Mouse (Mus musculus) CH12.LX (cell line): Measurements from ENCODE around the gene Vsig10l. TPM values are rescaled to one million over a fixed set of nuclear protein-coding genes. Genes with fewer than 3 reads are reported as not detected.

Experiments
- DNase-seq: peaks from one replicate; pipeline ENCODE4 v3.0.0-alpha.2; 2013; ENCODE audit errors: extremely low read depth
- H3K27ac ChIP-seq: 2 replicates; pipeline ENCODE4 v1.5.1; 2012; ENCODE audit warnings: low read depth, mild to moderate bottlenecking, control low read depth, moderate library complexity; ENCODE audit not compliant: insufficient read depth
- H3K27me3 ChIP-seq: replicated peaks from 2 replicates; pipeline ENCODE3; 2012; ENCODE audit warnings: inconsistent platforms
- H3K36me3 ChIP-seq, 2 experiments: replicated peaks in 1 of 2; 2 replicates each; pipeline versions ENCODE3 to v1.6.1; 2012; ENCODE audit warnings: inconsistent platforms in 1 of 2, low read length in 1 of 2, mild to moderate bottlenecking in 1 of 2, mixed read lengths in 1 of 2, moderate library complexity in 1 of 2; ENCODE audit not compliant: control insufficient read depth in 1 of 2, insufficient read depth in 1 of 2
- H3K4me1 ChIP-seq, 2 experiments: 2 replicates each; pipeline ENCODE4 v1.6.1; 2012; ENCODE audit warnings: inconsistent platforms in 1 of 2, moderate library complexity in 1 of 2; ENCODE audit not compliant: insufficient read depth in 2 of 2, control insufficient read depth in 1 of 2
- H3K4me2 ChIP-seq: 2 replicates; pipeline ENCODE4 v1.6.1; 2012; ENCODE audit warnings: low read depth, mild to moderate bottlenecking, control low read depth; ENCODE audit not compliant: poor library complexity, insufficient read depth, severe bottlenecking
- H3K4me3 ChIP-seq, 3 experiments: fragments of 150-350 bp in 1 of 3; sonication (generic) in 1 of 3; replicated peaks in 1 of 3; 2 replicates each; pipeline versions ENCODE3 to v1.5.1; 2011 to 2012; ENCODE audit warnings: low read depth in 2 of 3, low read length in 2 of 3, mild to moderate bottlenecking in 2 of 3, moderate library complexity in 2 of 3, control low read depth in 1 of 3, improper control_type of control experiment in 1 of 3, inconsistent platforms in 1 of 3, mixed read lengths in 1 of 3; ENCODE audit not compliant: poor library complexity in 1 of 3
- H3K79me2 ChIP-seq: replicated peaks from 2 replicates; pipeline ENCODE4 v1.6.1; 2012; ENCODE audit warnings: mild to moderate bottlenecking, moderate library complexity; ENCODE audit not compliant: control insufficient read depth, poor library complexity, insufficient read depth, severe bottlenecking; ENCODE audit errors: extremely low read depth
- H3K9ac ChIP-seq: 2 replicates; pipeline ENCODE4 v1.6.1; 2012; ENCODE audit warnings: low read depth, mild to moderate bottlenecking, control low read depth, moderate library complexity; ENCODE audit not compliant: insufficient read depth
- H3K9me3 ChIP-seq: replicated peaks from 2 replicates; pipeline ENCODE3; 2012; ENCODE audit warnings: low read length, inconsistent platforms, mixed read lengths
- CHD1 ChIP-seq: IDR thresholded peaks from 2 replicates; pipeline ENCODE4 v1.6.1; 2012; ENCODE audit warnings: low read depth, low read length, improper control_type of control experiment, inconsistent platforms
- CTCF ChIP-seq, 2 experiments: IDR thresholded peaks in 1 of 2; conservative IDR thresholded peaks in 1 of 2; 2 replicates each; pipeline ENCODE4 v1.5.1; 2011 to 2012; ENCODE audit warnings: low read depth in 2 of 2, low read length in 2 of 2, improper control_type of control experiment in 1 of 2, inconsistent platforms in 1 of 2, mild to moderate bottlenecking in 1 of 2, moderate library complexity in 1 of 2
- EP300 ChIP-seq: IDR thresholded peaks from 2 replicates; pipeline ENCODE4 v1.6.1; 2011; ENCODE audit warnings: low read length, improper control_type of control experiment
- MAX ChIP-seq: IDR thresholded peaks from 2 replicates; pipeline ENCODE4 v1.6.1; 2011; ENCODE audit warnings: low read length, improper control_type of control experiment
- SMC3 ChIP-seq: IDR thresholded peaks from 2 replicates; pipeline ENCODE4 v1.6.1; 2011; ENCODE audit warnings: low read depth, low read length, improper control_type of control experiment
- ZMIZ1 ChIP-seq: IDR thresholded peaks from 2 replicates; pipeline ENCODE4 v1.6.1; 2012; ENCODE audit warnings: low read depth, mild to moderate bottlenecking, inconsistent platforms, low read length, improper control_type of control experiment
- dilution Hi-C: fragments of 300-500 bp; cut with MboI; formaldehyde crosslinking; loops from 2 replicates; pipeline ENCODE4 v1.14.3; 2020; ENCODE audit warnings: low sequenced_read_pairs; ENCODE audit not compliant: extremely low pct_unique_long_range_greater_than_20kb, extremely low pct_ligation_motif_present
- in situ Hi-C: fragments of 300-500 bp; cut with MboI; formaldehyde crosslinking; loops from 3 replicates; pipeline ENCODE4 v1.14.3; 2019; ENCODE audit warnings: low sequenced_read_pairs, low pct_ligation_motif_present, low pct_unique_long_range_greater_than_20kb, mixed read lengths
- polyA plus RNA-seq: library from polyadenylated mRNA; unstranded; fragments of >175 nt; gene quantifications from 2 replicates; pipeline ENCODE4 v1.2.1, GENCODE M21; 2012; ENCODE audit warnings: low read depth; ENCODE audit not compliant: insufficient read length
- total RNA-seq, 2 experiments: library from RNA; depleted of rRNA; stranded (reverse); fragments of 300-350 nt in 1 of 2; fragments of >200 nt in 1 of 2; gene quantifications; 2 replicates each; pipeline ENCODE4 v1.2.3; 2012 to 2014

Gene Vsig10l
- total and polyA plus RNA-seq, 3 experiments = 0.12 to 0.99 (median 0.17) TPM

- Histone ChIP-seq H3K27me3 (peaks cover 4% of the 10 kb centered on the region), H3K36me3 (no peaks in the 10 kb centered on the region), H3K9ac (no peak within 1 kb of the TSS), H3K4me1 (peaks cover 3 to 19% of the 10 kb centered on the region in 2 experiments)
- in situ Hi-C loops (no loop called here), dilution Hi-C loops (no loop called here)
- TF ChIP-seq CTCF (conservative IDR thresholded peaks at IDR 0.05 in 1 of 2, IDR thresholded peaks at IDR 0.05 in 1 of 2; ENCODE audit: low read depth in 2 of 2, low read length in 2 of 2) = peak in 1 of 2 experiments; percentile 22; a peak in 1 of 4 replicates
- no peak for TF ChIP-seq ZMIZ1
- 0 out of 2 replicates have a peak, but pooled peaks have one; percentile 28 for TF ChIP-seq EP300
- TF ChIP-seq, all 38 proteins: peak for 2
- Histone ChIP-seq H3K9me3 (peaks cover 6% of the 10 kb centered on the region), H3K79me2 (no peaks in the 10 kb centered on the region), H3K4me3 (no peak within 1 kb of the TSS), H3K27ac (no peak within 1 kb of the TSS), H3K4me2 (no peak within 1 kb of the TSS)
- DNase-seq = no peak
Observed at GRCm38 (mm10) chr7:43436341-43437255, 26.4 kb upstream of the Vsig10l start, which contains the start of gene Nkg7. Gene Nkg7, plus strand, starts transcription at chr7:43437073.

DNA sequence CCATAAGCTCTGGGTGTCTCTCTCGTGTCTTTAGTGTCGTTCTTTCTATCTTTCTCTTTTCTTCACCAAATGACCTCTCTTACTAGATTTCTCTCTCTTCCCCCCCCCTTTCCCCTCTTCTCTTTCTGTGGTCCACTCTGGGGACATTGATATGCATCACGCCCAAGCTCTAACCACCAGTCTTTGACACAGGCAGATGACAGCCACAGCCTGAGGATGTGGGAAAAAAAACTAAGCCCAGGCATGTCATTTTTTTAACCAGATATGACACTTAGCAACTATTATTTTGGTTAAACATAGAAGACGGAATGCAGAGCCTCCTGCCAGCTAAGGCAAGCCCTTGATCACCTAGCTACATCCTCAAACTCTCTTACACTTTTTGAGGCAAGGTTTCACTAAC is 24.3 kb upstream of the Vsig10l start:
- H3K9me3 ChIP-seq = no peaks in the 10 kb centered on the region
- no peak overlapping the region for H3K9ac ChIP-seq
- H3K36me3 ChIP-seq = no peaks in the 10 kb centered on the region
- TF ChIP-seq MAX = no peak
- TF ChIP-seq CHD1 = no peak
- H3K27me3 ChIP-seq = no peaks in the 10 kb centered on the region
- no peak overlapping the region for H3K4me3 ChIP-seq
- no peak for DNase-seq
- no peaks in the 10 kb centered on the region for H3K79me2 ChIP-seq
- H3K27ac ChIP-seq = no peak overlapping the region
- H3K4me2 ChIP-seq = no peak overlapping the region
- in situ Hi-C loops (no loop called here), dilution Hi-C loops (no loop called here)
- peaks cover 6 to 27% of the 10 kb centered on the region in 2 experiments for H3K4me1 ChIP-seq

GRCm38 (mm10) chr7:43440482-43440881 is 22.5 kb upstream of the Vsig10l start, which contains the start of gene Cldnd2:
Gene Cldnd2, plus strand, starts transcription at chr7:43440782.
- no peak for TF ChIP-seq SMC3
- Histone ChIP-seq H3K79me2 (no peaks in the 10 kb centered on the region), H3K27ac (no peak within 1 kb of the TSS), H3K4me3 (no peak within 1 kb of the TSS), H3K36me3 (no peaks in the 10 kb centered on the region), H3K9ac (no peak within 1 kb of the TSS), H3K4me2 (no peak within 1 kb of the TSS), H3K27me3 (no peaks in the 10 kb centered on the region), H3K4me1 (peaks cover 6 to 32% of the 10 kb centered on the region in 2 experiments), H3K9me3 (no peaks in the 10 kb centered on the region)
- dilution Hi-C loops (no loop called here), in situ Hi-C loops (no loop called here)
- DNase-seq = no peak
